8 mouse cellular contexts compared by ENCODE assay signal in genomic region chr16:97851061-97851740, GRCm38 (mm10). TPM values are rescaled to one million over a fixed set of nuclear protein-coding genes. Genes with fewer than 3 reads are reported as not detected.
DNase-seq lines count a peak whose midpoint lies in the region; ATAC-seq lines count a peak whose summit lies in the region.

No protein-coding gene starts in this region.

- under 1% methylated on average over 64 of the region's 77 CpGs for WGBS in hindbrain, embryonic 14.5 days

- DNase-seq in R1 (ENCODE audit: low read depth, low spot score): peak; percentile 86
- peak; percentile 94 to 97 for DNase-seq in cerebellum, postnatal 25 days
- DNase-seq in frontal cortex, postnatal 25 days (ENCODE audit: low spot score in 2 of 2): peak; percentile 74 to 77
- DNase-seq in hindbrain, embryonic 14.5 days (ENCODE audit: low spot score): peak; percentile 78
- peak; percentile 75 to 96 for DNase-seq in layer of hippocampus, postnatal 25 days (ENCODE audit: extremely low spot score in 1 of 2, low spot score in 1 of 2)
- peak; percentile 90 for DNase-seq in lung, postnatal 14 days
- DNase-seq in ovary, postnatal 36 days (ENCODE audit: low spot score): peak; percentile 89
- DNase-seq in thymus, postnatal 14 days: peak; percentile 90

- peak overlapping the region; percentile 96 for H3K9ac ChIP-seq in hindbrain, embryonic 14.5 days

- peak overlapping the region; percentile 75 for H3K4me2 ChIP-seq in hindbrain, embryonic 14.5 days (replicated peaks)

- H3K36me3 ChIP-seq in hindbrain, embryonic 14.5 days (replicated peaks; ENCODE audit: control insufficient read depth, insufficient read depth): peaks cover 5% of the 10 kb centered on the region

- peak overlapping the region; percentile 82 for H3K4me3 ChIP-seq in hindbrain, embryonic 14.5 days (replicated peaks; ENCODE audit: low read length)

- no peaks in the 10 kb centered on the region for H3K9me3 ChIP-seq in hindbrain, embryonic 14.5 days (ENCODE audit: control insufficient read depth, low read length)

- peaks cover 22% of the 10 kb centered on the region for H3K4me1 ChIP-seq in hindbrain, embryonic 14.5 days (replicated peaks; ENCODE audit: control insufficient read depth, insufficient read depth, low read length)

- peak overlapping the region; percentile 100 for H3K27ac ChIP-seq in hindbrain, embryonic 14.5 days

- H3K27me3 ChIP-seq in hindbrain, embryonic 14.5 days (ENCODE audit: control insufficient read depth, insufficient read depth, low read length): no peaks in the 10 kb centered on the region

- peak; percentile 89 for ATAC-seq in hindbrain, embryonic 14.5 days (ENCODE audit: low FRiP score)

RNA-seq across cellular contexts. Expression of gene Prdm15, which starts 0.4 kb away (rescaled TPM):
- 9.2 and 10.0 TPM in 2 replicates for polyA plus RNA-seq in hindbrain, embryonic 14.5 days (2014; fragmentation: Nextera tagmentation; extraction: Ambion mirVana)
- 10 to 100 TPM; 19.1 to 22.5 TPM for total RNA-seq in layer of hippocampus, postnatal 25 days (2021)

Comparison
In these comparisons a context has a peak if more than half of its experiments do, and no peak if none do; other contexts are left out.
1. Peak in every context shown above with its lines: DNase-seq, ATAC-seq, H3K4me3 ChIP-seq and H3K27ac ChIP-seq.